Mouse (Mus musculus) subcutaneous adipose tissue, adult 2 months (tissue): ENCODE measurements around the gene Gm20425. TPM values are rescaled to one million over a fixed set of nuclear protein-coding genes. Genes with fewer than 3 reads are reported as not detected.

Experiments
- polyA plus RNA-seq: library from polyadenylated mRNA; depleted of rRNA; stranded (reverse); fragments of >200 nt; gene quantifications from 2 replicates; pipeline ENCODE4 v1.2.3, GENCODE M21; 2012; ENCODE audit warnings: low replicate concordance; rRNA removed

Gm20425 gene
- 0.18 TPM in 1 of 2 replicates, not detected in the other for polyA plus RNA-seq

DNA sequence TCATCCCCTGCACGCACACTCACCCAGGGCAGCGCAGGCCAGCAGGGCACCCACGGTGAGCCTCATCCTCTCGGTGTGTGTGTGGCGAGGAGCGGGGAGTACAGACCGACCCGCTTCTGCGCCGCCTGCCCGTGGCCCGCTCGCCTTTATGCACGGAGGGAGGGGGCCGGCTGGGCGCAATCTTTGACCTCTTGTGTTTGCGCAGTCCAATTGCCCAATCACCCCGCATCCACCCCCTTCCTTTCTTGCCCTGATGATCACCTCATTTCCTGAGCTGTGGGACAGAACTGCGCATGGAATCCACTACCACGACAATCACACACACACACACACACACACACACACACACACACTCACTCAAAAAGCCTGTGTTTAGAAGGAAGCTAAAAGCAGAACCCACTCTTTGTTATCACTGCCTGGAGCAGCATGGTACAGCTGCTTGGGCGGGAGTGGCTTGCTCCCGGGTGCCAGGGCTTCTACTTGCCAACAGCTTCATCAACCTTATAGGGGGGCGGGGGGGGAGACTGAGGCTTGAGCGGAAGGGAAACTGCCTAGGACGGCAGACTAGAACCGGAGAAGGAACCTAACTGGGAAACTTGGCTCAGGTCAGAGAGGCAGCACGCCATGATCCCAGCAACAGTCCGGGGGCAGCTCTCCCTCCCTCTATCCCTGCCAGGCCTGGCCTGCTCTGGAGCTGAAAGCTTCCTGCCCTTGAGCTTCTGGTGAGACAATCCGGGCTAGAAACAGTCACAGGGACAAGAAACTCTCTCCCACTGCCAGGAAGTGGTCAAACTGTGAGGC lies at the start of gene Gm20425, which contains the start of gene Trf:
Gene Gm20425, minus strand, starts transcription at position 157 of the 801 bp plus-strand sequence.
Gene Trf, minus strand, starts transcription at position 294 of the 801 bp plus-strand sequence.

GRCm38 (mm10) chr9:103201561-103202260 lies 28.4 kb downstream of the Gm20425 start, which contains the start of gene Srprb:
Srprb (minus strand) TSS chr9:103202137.

Other genes with a start within 250 kb of the Gm20425 start
- 7.2 and 18.6 TPM in 2 replicates for gene Slco2a1, start 241.6 kb downstream of the Gm20425 start, polyA plus RNA-seq
- 3.7 and 7.1 TPM in 2 replicates for gene Rab6b, start 118.5 kb downstream of the Gm20425 start, polyA plus RNA-seq
- gene Srprb, start 28.2 kb downstream of the Gm20425 start, polyA plus RNA-seq: 52.4 and 58.5 TPM in 2 replicates
- 1,343 and 2,359 TPM in 2 replicates for gene Trf, start 137 bp upstream of the Gm20425 start, polyA plus RNA-seq
- 0.09 and 0.40 TPM in 2 replicates for gene 1300017J02Rik, start 74.8 kb upstream of the Gm20425 start, polyA plus RNA-seq
- 8.5 and 15.3 TPM in 2 replicates for gene Topbp1, start 74.9 kb upstream of the Gm20425 start, polyA plus RNA-seq
- 24.6 and 41.8 TPM in 2 replicates for gene Cdv3, start 135.5 kb upstream of the Gm20425 start, polyA plus RNA-seq